Mouse (Mus musculus) v-Abl transformed pro-B cells (cell line): ENCODE measurements around the gene Gm11077.

Experiments
- in situ Hi-C, 2 experiments: fragments of 400-800 bp; cut with MboI; formaldehyde crosslinking; loops; one replicate each; pipeline ENCODE4 v1.15.1; 2025; ENCODE audit not compliant: unreplicated experiment in 2 of 2

Gene Gm11077

GRCm38 (mm10) chr6:140729272-140729671 lies at the start of gene Gm11077:
TSS of gene Gm11077 (plus strand) at chr6:140729284.
- in situ Hi-C loops = no loop called here

- in situ Hi-C loops = no loop called here
These were observed 48.4 kb upstream of the Gm11077 start for GRCm38 (mm10) chr6:140680713-140681112.

DNA sequence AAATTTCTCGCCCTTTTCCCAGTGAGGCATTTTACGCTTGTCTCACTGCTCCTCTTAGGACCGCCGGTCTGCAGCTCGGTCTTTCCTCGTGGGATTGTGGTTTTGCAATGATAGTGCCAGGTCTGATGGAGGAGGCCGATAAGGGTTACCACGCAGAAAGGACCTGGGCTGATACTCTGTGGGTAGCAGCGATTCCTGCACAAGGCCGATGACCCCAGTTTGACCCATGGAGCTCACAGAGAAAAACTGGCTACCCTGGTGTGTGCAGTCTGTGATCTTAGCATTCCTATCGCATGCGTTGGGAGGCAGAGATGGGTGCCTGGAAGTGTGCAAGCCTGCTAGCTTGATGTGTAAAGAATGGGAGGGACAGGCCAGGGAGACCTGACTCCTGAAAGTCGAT lies 46.3 kb upstream of the Gm11077 start:
- in situ Hi-C loops = no loop called here

- in situ Hi-C loops = no loop called here
These were observed 44.7 kb upstream of the Gm11077 start for GRCm38 (mm10) chr6:140684403-140684802.

DNA sequence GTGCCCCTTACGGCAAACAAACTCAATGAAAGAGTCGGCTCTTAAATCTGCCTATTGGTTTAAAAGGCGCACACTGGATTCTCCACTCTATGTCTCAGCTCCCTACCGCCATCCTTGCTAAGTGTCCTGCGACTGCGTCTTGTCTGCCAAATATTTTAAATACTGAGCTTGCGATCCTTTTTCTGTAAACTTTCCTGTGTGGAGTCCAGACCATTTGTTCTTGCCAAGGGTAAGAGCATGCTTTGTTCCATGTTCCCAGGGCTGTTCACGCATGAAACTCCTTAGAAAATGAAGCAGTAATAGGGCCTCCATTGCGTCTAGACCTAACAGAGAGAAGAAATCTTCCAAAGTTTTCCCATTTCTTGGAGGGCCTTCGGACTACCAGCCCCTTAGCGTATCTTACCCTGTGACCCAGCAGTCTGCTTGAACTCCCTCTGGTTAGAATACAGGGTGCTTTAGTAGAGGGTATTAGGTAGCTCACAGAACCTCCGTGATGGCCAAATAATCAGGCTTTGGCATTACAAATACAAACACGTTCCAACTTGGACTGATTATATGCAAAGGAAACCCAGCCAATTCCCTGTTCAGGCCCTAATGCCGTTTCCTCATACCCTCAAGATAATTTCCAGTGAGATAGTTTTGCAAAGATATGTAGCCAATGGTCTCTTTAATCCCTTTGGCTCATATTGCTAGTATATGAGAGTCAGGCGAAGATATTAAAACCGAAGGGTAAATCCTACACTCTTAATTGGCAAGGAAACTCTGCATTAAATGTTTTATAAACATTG lies 39.3 kb upstream of the Gm11077 start:
- in situ Hi-C loops = no loop called here

GRCm38 (mm10) chr6:140692160-140692559 lies 36.9 kb upstream of the Gm11077 start:
- in situ Hi-C loops = no loop called here

- in situ Hi-C loops = no loop called here
These were observed 32.7 kb upstream of the Gm11077 start for GRCm38 (mm10) chr6:140696192-140696879.

DNA sequence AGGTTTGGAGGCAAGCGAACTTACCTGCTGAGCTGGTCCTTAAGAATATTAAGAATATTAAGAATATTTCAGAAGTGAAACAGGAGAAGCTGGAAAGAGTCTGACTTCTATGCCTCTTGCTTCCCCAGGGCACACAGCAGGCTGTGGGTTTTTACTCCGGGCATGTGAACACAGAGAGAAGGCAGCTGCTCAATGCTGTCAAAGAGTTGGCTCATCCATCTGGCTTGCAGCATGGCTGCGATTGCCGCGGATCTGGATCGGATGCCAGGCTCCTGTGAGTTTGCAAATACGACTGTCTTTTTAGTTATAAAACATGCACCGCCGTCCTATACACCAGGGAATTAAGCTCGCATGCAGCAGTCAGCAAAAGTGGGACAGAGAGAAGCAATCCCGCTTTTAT lies 31.1 kb upstream of the Gm11077 start:
- in situ Hi-C loops = no loop called here

DNA sequence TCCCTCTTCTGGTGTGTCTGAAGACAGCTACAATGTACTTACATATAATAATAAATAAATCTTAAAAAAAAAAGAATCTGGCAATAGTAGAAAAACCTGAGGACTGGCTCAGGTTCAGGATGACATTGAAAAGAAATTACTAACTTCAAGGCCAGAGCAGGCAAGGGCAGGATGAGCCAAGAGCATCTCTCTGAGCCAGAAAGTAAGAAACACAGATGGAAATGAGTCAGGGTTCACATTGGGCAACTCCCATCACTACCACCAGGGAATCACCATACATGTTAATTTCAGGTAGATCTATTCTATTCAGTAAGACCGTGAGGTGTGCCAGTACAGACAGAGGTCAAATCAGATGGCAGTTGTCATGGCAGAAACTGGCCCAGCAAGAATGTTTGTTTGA lies 30.5 kb upstream of the Gm11077 start:
- in situ Hi-C loops = no loop called here

GRCm38 (mm10) chr6:140701259-140701658 lies 27.8 kb upstream of the Gm11077 start:
- in situ Hi-C loops = loop anchor here (25.0 kb wide), 1 partner anchor 1636 kb away; the partner anchor contains the start of gene Pyroxd1 (in 2 of the 2)

GRCm38 (mm10) chr6:140705132-140705531 lies 24.0 kb upstream of the Gm11077 start:
- in situ Hi-C loops = loop anchor here (25.0 kb wide), 1 partner anchor 1632 kb away; the partner anchor contains the start of gene Pyroxd1 (in 2 of the 2)

GRCm38 (mm10) chr6:140706056-140706455 lies 23.0 kb upstream of the Gm11077 start:
- in situ Hi-C loops = loop anchor here (25.0 kb wide), 1 partner anchor 1631 kb away; the partner anchor contains the start of gene Pyroxd1 (in 2 of the 2)

- in situ Hi-C loops = loop anchor here (25.0 kb wide), 1 partner anchor 1629 kb away; the partner anchor contains the start of gene Pyroxd1 (in 2 of the 2)
These were observed 21.0 kb upstream of the Gm11077 start for GRCm38 (mm10) chr6:140708059-140708458.

- in situ Hi-C loops = loop anchor here (5.0 to 25.0 kb wide), 4 partner anchors 132 to 1628 kb away; partner anchors contain the start of gene Pyroxd1 (in 2 of the 2)
These were observed 19.5 kb upstream of the Gm11077 start for GRCm38 (mm10) chr6:140709415-140710107.

GRCm38 (mm10) chr6:140712754-140713153 lies 16.3 kb upstream of the Gm11077 start:
- in situ Hi-C loops = loop anchor here (5.0 to 25.0 kb wide), 4 partner anchors 135 to 1625 kb away; partner anchors contain the start of gene Pyroxd1 (in 2 of the 2)

DNA sequence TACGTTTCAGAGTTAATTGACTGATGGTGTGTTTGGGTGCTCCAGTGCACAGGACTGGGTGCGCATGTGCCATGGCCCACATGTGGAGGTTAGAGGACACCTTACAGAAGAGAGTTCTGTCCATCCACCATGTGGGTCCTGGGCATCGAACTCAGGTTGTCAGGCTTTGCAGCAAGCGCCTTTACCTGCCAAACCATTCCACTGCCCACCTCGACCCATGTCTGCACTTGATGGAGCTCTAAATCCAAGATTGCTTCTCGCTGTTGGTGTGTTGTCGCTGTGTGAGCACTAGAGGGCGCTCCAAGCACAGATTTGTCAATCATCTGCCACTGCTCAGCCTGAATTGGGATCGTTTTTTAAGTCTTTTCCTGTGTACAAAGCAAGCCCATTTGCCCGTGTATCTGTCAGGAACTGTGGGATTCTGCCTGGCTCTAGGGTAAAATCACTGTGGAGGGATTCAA lies 14.1 kb upstream of the Gm11077 start:
- in situ Hi-C loops = loop anchor here (5.0 to 25.0 kb wide), 6 partner anchors 138 to 1807 kb away; partner anchors contain the start of gene Pyroxd1 (in 2 of the 2)

DNA sequence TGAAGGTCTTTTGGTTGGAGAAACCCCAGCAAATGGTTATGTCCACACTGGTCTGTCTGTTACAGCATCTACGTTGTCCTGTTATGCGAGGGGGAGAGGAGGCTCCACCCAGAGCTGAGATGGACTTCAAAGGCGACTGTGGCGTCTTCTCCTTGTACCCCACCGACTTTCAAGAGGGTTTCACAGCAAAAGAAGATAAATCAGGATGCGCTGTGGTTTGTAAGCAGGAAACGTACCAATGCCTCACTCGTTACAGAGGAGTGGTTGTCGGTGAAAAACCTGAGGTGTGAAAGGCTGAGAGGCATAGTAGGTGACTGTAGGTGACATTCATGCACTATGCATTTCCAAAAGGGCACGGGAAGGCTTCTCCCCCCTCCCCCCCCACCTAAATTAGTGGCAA lies 7.0 kb upstream of the Gm11077 start:
- in situ Hi-C loops = loop anchor here (25.0 kb wide), 1 partner anchor 1615 kb away; the partner anchor contains the start of gene Pyroxd1 (in 2 of the 2)

DNA sequence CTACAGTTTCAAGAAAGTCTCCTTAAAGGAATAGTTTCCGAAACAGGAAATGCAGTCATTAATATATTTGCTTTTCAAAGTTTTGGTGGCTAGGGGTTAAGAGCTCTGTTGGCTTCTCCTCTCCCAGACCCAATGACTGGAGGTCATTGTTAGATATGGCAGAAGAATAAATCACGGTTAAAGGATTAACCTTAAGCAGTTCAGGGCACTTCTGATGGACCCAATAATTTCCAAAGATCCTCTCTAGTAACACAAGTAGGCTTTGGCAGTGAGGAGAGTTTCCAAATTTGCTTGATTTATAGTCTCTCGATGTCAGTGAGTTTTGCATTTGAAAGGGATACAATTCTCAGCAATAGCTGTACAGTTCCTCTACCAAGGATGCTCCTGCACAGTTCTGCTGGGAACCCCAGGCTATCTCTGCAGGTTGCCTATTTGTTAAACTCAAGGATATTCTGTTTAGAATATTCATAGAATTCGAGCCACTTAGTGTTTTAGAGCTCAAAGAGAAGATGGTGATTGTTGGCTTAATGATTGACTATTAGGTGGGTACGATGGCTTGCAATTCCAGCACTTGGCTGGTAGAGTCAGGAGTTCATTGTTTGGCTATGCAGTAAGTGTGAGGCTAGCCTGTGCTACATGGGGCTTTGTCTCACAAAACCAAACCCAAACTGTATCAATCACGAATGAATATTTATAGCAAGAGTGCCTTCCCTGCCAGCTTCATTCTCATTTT lies 1.8 kb downstream of the Gm11077 start:
- in situ Hi-C loops = no loop called here

DNA sequence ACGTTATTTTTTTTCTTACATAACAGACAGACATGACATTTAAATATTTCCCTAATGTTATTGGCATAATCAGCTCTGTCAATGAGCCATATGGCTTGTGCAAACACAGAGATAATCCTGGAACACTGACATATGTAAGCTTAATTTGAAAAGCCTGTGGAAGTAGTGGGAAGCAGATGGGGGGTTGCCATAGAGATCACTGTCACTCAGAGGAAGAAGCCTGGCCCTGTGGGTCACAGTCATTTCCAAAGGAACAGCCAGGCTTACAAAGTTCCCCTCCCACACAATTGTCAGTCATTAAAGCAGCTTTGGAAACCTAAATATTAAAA lies 2.3 kb downstream of the Gm11077 start:
- in situ Hi-C loops = no loop called here
